Mouse (Mus musculus) colon, adult 2 months (tissue): Measurements from ENCODE around the gene Leo1. TPM values are rescaled to one million over a fixed set of nuclear protein-coding genes. Genes with fewer than 3 reads are reported as not detected.

Experiments
- polyA plus RNA-seq: library from polyadenylated mRNA; depleted of rRNA; stranded (reverse); fragments of >200 nt; gene quantifications from 2 replicates; pipeline ENCODE4 v1.2.3, GENCODE M21; 2012; rRNA removed

Gene Leo1
- polyA plus RNA-seq: 3.1 and 3.4 TPM in 2 replicates

DNA sequence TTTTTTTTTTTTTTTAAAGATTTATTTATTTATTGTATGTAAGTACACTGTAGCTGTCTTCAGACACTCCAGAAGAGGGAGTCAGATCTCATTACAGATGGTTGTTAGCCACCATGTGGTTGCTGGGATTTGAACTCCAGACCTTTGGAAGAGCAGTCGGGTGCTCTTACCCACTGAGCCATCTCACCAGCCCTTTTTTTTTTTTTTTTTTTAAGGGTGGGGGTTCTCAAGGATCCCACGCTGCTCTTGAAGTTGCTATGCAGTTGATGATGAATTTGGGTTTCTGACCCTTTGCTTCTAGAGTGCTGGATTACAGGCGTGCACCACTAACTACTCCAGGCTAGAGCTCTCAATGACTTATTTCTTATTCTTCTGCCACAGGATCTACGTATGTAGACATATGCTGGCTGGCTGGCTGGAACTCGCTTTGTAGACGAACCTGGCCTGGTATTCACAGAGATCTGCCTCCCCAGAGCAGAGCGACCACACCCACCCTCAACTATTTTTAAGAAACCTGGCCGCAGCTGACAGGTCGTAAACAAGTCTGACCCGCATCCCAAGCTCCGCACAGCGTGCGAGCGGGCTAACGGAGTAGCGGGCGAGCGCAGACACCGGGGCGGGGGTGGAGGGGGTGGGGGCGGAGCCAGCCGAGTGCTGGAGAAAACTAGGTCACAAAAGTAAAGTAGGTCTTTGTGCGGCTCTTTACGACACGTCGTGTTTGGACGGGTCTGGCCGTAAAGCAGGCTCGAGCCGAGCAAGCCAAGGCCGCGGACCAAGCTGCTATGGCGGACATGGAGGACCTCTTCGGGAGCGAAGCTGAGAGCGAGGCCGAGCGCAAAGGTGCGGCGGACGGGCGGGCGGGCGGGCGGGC, at the start of gene Leo1:
TSS of gene Leo1 (plus strand) at position 729 of the 871 bp plus-strand sequence.

DNA sequence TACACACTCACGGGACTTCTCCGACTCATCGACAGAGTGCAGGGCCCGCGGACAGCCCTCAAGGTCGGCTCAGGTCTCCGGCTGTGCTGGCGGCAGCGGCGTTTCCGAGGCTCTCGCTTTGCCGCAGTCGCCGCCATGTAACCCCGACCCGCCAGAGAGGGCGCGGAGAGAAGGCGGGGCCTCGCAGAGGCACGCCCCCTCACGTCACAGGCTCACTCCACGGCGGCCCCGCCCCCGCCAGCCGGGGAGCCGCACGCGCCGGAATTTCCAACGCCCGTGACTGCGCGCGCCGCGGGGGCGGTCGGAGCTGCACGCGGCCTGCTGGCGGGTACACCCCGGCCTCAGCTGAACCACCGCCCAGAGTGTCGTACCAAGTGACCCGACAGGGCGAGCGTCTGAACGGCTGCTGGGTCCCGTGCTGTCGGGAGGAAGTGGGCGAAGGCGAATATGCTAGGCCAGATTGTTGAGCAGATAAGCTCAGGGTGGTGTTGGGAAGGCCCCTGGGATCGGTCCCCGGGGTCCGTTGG, 31.4 kb upstream of the Leo1 start, which contains the start of gene Mapk6:
TSS of gene Mapk6 (minus strand) at position 154 of the 527 bp plus-strand sequence.

Other genes with a start within 250 kb of the Leo1 start
- gene Myo5c, start 209.5 kb upstream of the Leo1 start, polyA plus RNA-seq: 64.1 and 71.4 TPM in 2 replicates
- 13.8 and 17.4 TPM in 2 replicates for gene Gnb5, start 135.2 kb upstream of the Leo1 start, polyA plus RNA-seq
- not detected in 2 replicates for gene Bcl2l10, start 93.8 kb upstream of the Leo1 start, polyA plus RNA-seq
- 23.8 and 36.8 TPM in 2 replicates for gene Mapk6, start 31.5 kb upstream of the Leo1 start, polyA plus RNA-seq
- 12.7 and 17.7 TPM in 2 replicates for gene Tmod3, start 118.1 kb downstream of the Leo1 start, polyA plus RNA-seq
- gene Tmod2, start 169.8 kb downstream of the Leo1 start, polyA plus RNA-seq: 0.87 and 0.93 TPM in 2 replicates
- 19.5 and 21.0 TPM in 2 replicates for gene Lysmd2, start 184.2 kb downstream of the Leo1 start, polyA plus RNA-seq
- gene Scg3, start 242.5 kb downstream of the Leo1 start, polyA plus RNA-seq: 14.6 and 21.4 TPM in 2 replicates